Mouse (Mus musculus): ENCODE data around the gene Lrrc4c. TPM values are rescaled to one million over a fixed set of nuclear protein-coding genes. Genes with fewer than 3 reads are reported as not detected.

The Lrrc4c gene
- polyA plus RNA-seq, 1 experiment, result not detected

DNA sequence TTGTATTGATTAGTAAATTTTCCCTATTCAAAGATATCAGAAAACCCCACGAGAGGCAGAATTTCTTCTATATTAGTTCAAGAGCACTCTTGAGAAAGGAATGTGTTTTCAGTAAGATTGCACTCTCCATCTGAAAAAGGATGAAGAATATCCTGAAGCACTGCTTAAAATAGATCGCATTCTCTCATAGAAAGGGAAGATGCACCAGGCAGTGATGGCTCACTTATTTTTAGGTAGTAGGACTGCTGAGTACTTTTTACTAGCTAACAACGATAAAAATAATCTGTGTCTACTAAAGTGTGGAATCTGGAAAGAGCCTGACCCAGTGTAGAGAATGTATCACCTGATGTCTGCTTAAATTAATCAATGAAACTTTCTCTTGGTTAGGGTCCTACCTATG lies 820.5 kb downstream of the Lrrc4c start:
- no peak overlapping the region for H3K4me3 ChIP-seq (replicated peaks)
- no peaks in the 10 kb centered on the region for H3K36me3 ChIP-seq (replicated peaks; ENCODE audit: low read length)
- no peaks in the 10 kb centered on the region for H3K4me1 ChIP-seq
- no peaks in the 10 kb centered on the region for H3K27me3 ChIP-seq (replicated peaks)
- TF ChIP-seq FLI1 (IDR thresholded peaks at IDR 0.05; ENCODE audit: low read length), result no peak
- no peak for TF ChIP-seq GATA1 (IDR thresholded peaks at IDR 0.05; ENCODE audit: borderline replicate concordance, low read length)
- no peaks in the 10 kb centered on the region for H3K9me3 ChIP-seq

DNA sequence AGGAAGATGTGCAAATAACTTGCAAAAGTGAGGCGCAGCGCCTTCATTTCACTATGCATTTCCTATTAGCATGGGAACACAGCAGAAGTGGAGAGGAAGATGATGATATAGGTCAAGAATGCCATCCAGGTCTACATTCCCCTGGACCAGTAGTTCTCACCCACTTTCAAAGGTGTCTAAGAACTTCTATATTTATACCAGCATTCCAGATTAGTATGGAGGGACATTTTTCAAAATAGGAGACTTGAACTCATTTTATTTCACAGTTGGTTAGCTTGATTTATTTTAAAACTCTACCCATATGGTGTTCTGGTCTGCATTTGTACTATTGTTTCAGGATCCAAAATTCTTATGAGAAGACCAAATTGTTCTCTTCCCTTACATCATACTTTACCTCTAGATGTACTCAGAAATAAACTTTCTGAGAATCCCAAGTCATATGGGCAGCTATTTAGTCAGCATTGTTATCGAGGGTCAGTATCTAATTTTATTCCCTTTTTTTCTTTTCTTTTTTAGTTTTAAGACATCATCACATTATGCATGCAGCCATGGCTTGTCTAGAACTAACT lies 833.7 kb downstream of the Lrrc4c start:
- Histone ChIP-seq H3K4me3 (replicated peaks) (no peak overlapping the region), H3K9me3 (no peaks in the 10 kb centered on the region), H3K36me3 (replicated peaks; ENCODE audit: low read length) (no peaks in the 10 kb centered on the region), H3K27me3 (replicated peaks) (no peaks in the 10 kb centered on the region), H3K4me1 (no peaks in the 10 kb centered on the region)
- TF ChIP-seq FLI1 (IDR thresholded peaks at IDR 0.05; ENCODE audit: low read length) (no peak), GATA1 (IDR thresholded peaks at IDR 0.05; ENCODE audit: borderline replicate concordance, low read length) (no peak)

DNA sequence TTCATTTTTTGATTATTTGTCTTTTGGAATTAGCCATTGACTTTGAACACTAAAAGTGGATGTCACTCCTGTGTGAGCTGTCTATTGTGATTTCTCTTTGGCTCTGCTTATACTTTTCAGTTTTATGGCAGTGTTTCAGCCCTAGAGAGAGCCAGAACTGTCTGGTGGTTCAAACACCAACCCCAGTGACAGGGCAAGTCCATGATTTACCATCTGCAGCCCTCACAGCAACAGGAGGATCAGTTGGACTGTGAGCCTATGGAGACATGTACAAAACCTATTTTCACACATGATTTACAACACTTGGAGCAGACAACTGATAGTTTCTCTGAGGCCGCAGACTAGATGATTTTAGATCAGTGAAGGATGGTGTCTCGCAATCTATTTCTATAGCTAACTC lies 847.8 kb downstream of the Lrrc4c start:
- H3K9me3 ChIP-seq, result no peaks in the 10 kb centered on the region
- H3K4me1 ChIP-seq, result no peaks in the 10 kb centered on the region
- H3K27me3 ChIP-seq (replicated peaks), result no peaks in the 10 kb centered on the region
- no peak for TF ChIP-seq FLI1 (IDR thresholded peaks at IDR 0.05; ENCODE audit: low read length)
- no peak overlapping the region for H3K4me3 ChIP-seq (replicated peaks)
- H3K36me3 ChIP-seq (replicated peaks; ENCODE audit: low read length), result no peaks in the 10 kb centered on the region

DNA sequence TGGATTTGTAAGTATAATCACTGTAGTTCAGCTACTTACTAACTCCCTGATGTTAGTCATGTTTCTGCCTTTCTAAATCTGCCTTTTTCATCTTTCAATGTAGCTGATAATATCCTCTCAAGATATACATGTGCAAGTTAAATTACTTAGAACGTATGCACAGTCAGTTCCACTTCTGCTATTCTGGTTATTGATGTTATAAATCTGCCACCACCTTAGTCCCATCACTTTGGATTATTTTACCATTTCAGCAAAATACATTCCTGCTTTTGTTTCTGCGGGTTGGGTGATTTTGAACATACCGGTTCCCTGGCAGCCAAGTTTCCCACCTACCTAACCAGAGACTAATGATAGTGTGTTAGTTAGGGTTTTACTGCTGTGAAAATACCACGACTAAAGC lies 860.4 kb downstream of the Lrrc4c start:
- H3K4me1 ChIP-seq, result no peaks in the 10 kb centered on the region
- no peaks in the 10 kb centered on the region for H3K27me3 ChIP-seq (replicated peaks)
- no peaks in the 10 kb centered on the region for H3K9me3 ChIP-seq
- TF ChIP-seq FLI1 (IDR thresholded peaks at IDR 0.05; ENCODE audit: low read length) (no peak), GATA1 (IDR thresholded peaks at IDR 0.05; ENCODE audit: borderline replicate concordance, low read length) (no peak)
- H3K4me3 ChIP-seq (replicated peaks), result no peak overlapping the region
- H3K36me3 ChIP-seq (replicated peaks; ENCODE audit: low read length), result no peaks in the 10 kb centered on the region

DNA sequence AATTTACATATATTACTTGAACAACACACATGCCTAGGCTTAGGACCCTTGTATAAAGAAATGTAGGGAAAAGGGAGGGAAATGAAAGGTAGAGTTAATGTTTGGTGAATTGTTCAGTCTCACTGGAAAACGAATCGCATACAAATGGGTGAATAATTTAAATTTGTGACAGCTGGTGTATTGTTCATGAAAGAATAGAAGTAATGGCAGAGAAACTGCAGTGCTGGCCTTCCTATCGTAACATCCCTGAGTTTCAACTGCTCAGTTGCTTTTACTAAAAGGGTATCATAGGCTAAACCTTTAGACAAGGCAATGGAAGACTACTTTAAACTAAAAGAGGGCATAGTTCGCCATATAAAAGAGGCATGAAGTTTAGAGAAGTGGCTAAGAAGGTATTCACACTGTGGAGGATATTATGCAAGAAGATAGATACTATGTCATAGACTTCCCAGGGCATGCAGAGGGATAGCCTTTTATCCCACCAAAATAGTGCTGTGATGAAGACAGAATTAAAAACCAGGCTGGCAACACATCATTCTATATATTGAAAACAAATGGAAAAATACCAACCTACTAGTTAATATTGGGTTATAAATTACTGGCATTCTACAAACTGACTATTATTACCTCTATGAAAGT lies 879.1 kb downstream of the Lrrc4c start:
- Histone ChIP-seq H3K36me3 (replicated peaks; ENCODE audit: low read length) (no peaks in the 10 kb centered on the region), H3K27me3 (replicated peaks) (no peaks in the 10 kb centered on the region), H3K4me1 (no peaks in the 10 kb centered on the region), H3K9me3 (no peaks in the 10 kb centered on the region), H3K4me3 (replicated peaks) (no peak overlapping the region)
- TF ChIP-seq FLI1 (IDR thresholded peaks at IDR 0.05; ENCODE audit: low read length) (no peak), GATA1 (IDR thresholded peaks at IDR 0.05; ENCODE audit: borderline replicate concordance, low read length) (no peak)

DNA sequence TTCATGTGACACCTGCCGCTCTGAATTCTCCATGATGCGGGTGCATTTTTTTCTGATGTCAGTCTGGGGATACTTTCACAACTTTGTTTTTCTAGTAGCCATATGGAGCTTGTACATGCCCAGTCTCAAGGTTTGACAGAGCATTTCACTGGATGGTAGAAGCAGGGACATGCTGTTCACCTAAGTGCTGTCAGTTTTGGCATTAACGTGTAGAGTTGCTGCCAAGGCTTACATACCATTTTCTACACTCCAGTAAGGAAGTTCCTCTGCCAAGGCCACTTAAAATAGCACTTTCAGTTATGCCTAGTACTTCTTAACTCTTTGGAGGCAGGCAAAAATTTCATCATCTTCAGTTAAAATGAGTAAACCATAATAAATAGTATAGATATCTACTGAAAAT lies 915.0 kb downstream of the Lrrc4c start:
- H3K9me3 ChIP-seq, result no peaks in the 10 kb centered on the region
- TF ChIP-seq FLI1 (IDR thresholded peaks at IDR 0.05; ENCODE audit: low read length) (no peak), GATA1 (IDR thresholded peaks at IDR 0.05; ENCODE audit: borderline replicate concordance, low read length) (no peak)
- no peaks in the 10 kb centered on the region for H3K27me3 ChIP-seq (replicated peaks)
- no peaks in the 10 kb centered on the region for H3K36me3 ChIP-seq (replicated peaks; ENCODE audit: low read length)
- no peaks in the 10 kb centered on the region for H3K4me1 ChIP-seq
- no peak overlapping the region for H3K4me3 ChIP-seq (replicated peaks)

DNA sequence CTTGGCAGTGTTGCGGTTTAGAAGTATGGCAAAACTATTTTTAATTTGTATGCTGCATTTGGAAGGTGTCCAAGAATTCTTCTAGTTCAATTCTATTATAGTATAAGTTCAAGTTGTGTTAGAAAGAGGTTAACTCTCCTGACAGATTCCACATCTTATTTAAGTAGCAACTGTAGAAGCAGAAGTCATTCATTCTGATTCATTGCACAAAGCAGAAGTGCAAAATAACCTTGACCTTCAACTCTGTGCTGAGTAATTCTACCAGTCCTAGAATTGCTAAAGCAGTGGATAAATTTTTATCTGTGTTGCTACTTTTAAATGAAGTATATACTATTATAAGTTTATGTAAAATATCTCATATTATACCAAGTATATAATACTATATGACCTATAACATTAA lies 916.1 kb downstream of the Lrrc4c start:
- TF ChIP-seq GATA1 (IDR thresholded peaks at IDR 0.05; ENCODE audit: borderline replicate concordance, low read length) (no peak), FLI1 (IDR thresholded peaks at IDR 0.05; ENCODE audit: low read length) (no peak)
- Histone ChIP-seq H3K36me3 (replicated peaks; ENCODE audit: low read length) (no peaks in the 10 kb centered on the region), H3K4me1 (no peaks in the 10 kb centered on the region), H3K27me3 (replicated peaks) (no peaks in the 10 kb centered on the region), H3K9me3 (peaks cover 4% of the 10 kb centered on the region; the same call in 1 of the 2 replicates), H3K4me3 (replicated peaks) (no peak overlapping the region)

DNA sequence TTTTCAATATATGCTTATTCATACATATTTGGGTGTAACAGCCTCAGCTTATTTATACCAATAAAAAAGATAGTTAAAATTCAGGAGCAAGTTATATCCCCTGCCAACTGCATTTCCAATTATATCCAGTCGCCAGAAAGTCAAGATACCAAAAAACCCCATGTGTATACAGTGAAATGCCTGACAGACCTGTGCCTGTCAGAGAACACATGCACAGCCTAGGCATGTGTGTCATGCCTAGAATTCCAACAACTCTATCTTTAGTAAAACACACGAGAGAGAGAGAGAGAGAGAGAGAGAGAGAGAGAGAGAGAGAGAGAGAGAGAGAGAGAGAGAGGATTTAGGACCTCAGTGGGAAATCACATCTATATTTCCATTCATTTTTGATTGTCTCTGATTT lies 956.7 kb downstream of the Lrrc4c start:
- no peaks in the 10 kb centered on the region for H3K36me3 ChIP-seq (replicated peaks; ENCODE audit: low read length)
- H3K4me3 ChIP-seq (replicated peaks), result no peak overlapping the region
- H3K9me3 ChIP-seq, result no peaks in the 10 kb centered on the region
- H3K4me1 ChIP-seq, result no peaks in the 10 kb centered on the region
- TF ChIP-seq GATA1 (IDR thresholded peaks at IDR 0.05; ENCODE audit: borderline replicate concordance, low read length), result no peak
- no peak for TF ChIP-seq FLI1 (IDR thresholded peaks at IDR 0.05; ENCODE audit: low read length)
- H3K27me3 ChIP-seq (replicated peaks), result no peaks in the 10 kb centered on the region

DNA sequence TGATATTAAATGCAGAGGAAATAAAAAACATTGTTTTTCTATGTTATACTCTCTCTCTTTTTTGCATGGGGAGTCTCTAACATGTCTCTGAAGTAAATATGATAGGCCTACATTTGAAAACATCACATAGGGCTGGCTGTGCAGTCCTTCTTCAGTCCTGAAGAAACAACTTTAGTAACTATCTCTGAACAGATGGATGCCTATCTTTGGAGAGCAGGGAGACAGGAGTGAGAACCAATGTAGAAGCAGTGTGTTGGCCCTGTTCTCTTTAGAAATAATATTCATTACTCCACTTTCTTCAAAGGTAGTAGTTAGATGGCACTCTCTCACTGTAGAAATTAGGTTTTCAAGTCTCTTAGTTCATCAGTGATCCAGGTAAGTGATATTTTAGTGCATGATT lies 967.0 kb downstream of the Lrrc4c start:
- Histone ChIP-seq H3K36me3 (replicated peaks; ENCODE audit: low read length) (no peaks in the 10 kb centered on the region), H3K4me1 (no peaks in the 10 kb centered on the region), H3K4me3 (replicated peaks) (no peak overlapping the region), H3K9me3 (no peaks in the 10 kb centered on the region), H3K27me3 (replicated peaks) (no peaks in the 10 kb centered on the region)
- TF ChIP-seq FLI1 (IDR thresholded peaks at IDR 0.05; ENCODE audit: low read length), result no peak

DNA sequence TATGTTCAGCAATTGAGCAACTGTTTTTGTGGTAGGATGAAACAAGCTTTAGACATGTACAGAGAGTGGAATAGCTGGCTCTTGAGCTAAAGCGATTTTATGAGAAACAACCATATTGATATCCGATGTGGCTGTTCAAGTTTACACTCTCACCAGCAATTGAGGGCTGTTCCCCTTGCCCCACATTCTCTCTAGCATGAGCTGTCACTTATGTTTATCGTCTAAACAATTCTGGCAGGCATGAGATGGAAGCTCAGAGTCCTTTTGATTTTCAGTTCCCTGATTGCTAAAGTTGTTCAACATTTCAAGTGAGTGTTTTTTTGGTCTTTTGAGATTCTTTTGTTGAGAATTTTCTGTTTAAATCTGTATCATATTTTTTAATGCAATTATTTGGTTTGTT lies 976.2 kb downstream of the Lrrc4c start:
- Histone ChIP-seq H3K9me3 (no peaks in the 10 kb centered on the region), H3K27me3 (replicated peaks) (no peaks in the 10 kb centered on the region), H3K4me1 (no peaks in the 10 kb centered on the region), H3K36me3 (replicated peaks; ENCODE audit: low read length) (no peaks in the 10 kb centered on the region), H3K4me3 (replicated peaks) (no peak overlapping the region)
- TF ChIP-seq FLI1 (IDR thresholded peaks at IDR 0.05; ENCODE audit: low read length) (no peak), GATA1 (IDR thresholded peaks at IDR 0.05; ENCODE audit: borderline replicate concordance, low read length) (no peak)

DNA sequence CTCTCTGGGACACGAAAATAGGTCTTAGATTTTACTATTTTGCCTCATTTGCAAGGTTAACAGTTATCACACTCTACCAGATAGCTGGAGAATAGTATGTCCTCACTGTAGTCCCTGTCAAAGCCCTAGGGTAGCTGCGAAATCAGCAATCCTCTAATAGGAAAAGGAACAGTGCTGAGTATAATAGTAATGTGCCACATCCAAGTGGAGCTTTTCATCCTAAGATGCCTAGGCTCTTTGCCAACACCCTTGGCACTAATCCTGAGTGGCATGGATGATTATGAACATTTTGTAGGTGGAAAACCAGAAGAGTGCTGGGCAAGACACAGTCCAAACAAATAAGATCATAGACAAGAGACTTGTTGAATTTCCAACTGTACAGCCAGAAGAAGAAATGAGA lies 981.7 kb downstream of the Lrrc4c start:
- Histone ChIP-seq H3K4me3 (replicated peaks) (no peak overlapping the region), H3K36me3 (replicated peaks; ENCODE audit: low read length) (no peaks in the 10 kb centered on the region), H3K9me3 (no peaks in the 10 kb centered on the region), H3K4me1 (no peaks in the 10 kb centered on the region), H3K27me3 (replicated peaks) (no peaks in the 10 kb centered on the region)
- no peak for TF ChIP-seq GATA1 (IDR thresholded peaks at IDR 0.05; ENCODE audit: borderline replicate concordance, low read length)
- no peak for TF ChIP-seq FLI1 (IDR thresholded peaks at IDR 0.05; ENCODE audit: low read length)
